Mouse (Mus musculus): ENCODE results near the gene Adck1.
"Not testable (repeated sequence)": the region's sequence is repeated elsewhere in the genome, so short reads cannot be mapped to it uniquely, and the experiment has no call there.

Adck1 gene

GRCm38 (mm10) chr12:88360441-88361119 lies at the start of gene Adck1:
TSS of gene Adck1 (plus strand) at chr12:88360554.
- DNase-seq (ENCODE audit: low read depth, low spot score), result peak; percentile 97

GRCm38 (mm10) chr12:88314556-88314955 lies 45.8 kb upstream of the Adck1 start:
- no peak for DNase-seq (ENCODE audit: low read depth, low spot score)

GRCm38 (mm10) chr12:88323926-88324325 lies 36.4 kb upstream of the Adck1 start, which contains the start of gene Gm5039:
TSS of gene Gm5039 (minus strand) at chr12:88324026.
- not testable (repeated sequence) for DNase-seq (ENCODE audit: low read depth, low spot score)

- not testable (repeated sequence) for DNase-seq (ENCODE audit: low read depth, low spot score)
Measured at GRCm38 (mm10) chr12:88336662-88337413, 23.5 kb upstream of the Adck1 start.

GRCm38 (mm10) chr12:88341286-88341685 lies 19.1 kb upstream of the Adck1 start:
- not testable (repeated sequence) for DNase-seq (ENCODE audit: low read depth, low spot score)

GRCm38 (mm10) chr12:88354182-88354702 lies 6.1 kb upstream of the Adck1 start:
- no peak for DNase-seq (ENCODE audit: low read depth, low spot score)

GRCm38 (mm10) chr12:88361120-88361445 lies 729 bp downstream of the Adck1 start:
- DNase-seq (ENCODE audit: low read depth, low spot score), result no peak

GRCm38 (mm10) chr12:88367673-88368072 lies 7.3 kb downstream of the Adck1 start:
- no peak for DNase-seq (ENCODE audit: low read depth, low spot score)

GRCm38 (mm10) chr12:88368618-88369017 lies 8.3 kb downstream of the Adck1 start:
- peak; percentile 63 for DNase-seq (ENCODE audit: low read depth, low spot score)

- DNase-seq (ENCODE audit: low read depth, low spot score), result not testable (repeated sequence)
Measured at GRCm38 (mm10) chr12:88369690-88370089, 9.3 kb downstream of the Adck1 start.

- not testable (repeated sequence) for DNase-seq (ENCODE audit: low read depth, low spot score)
Measured at GRCm38 (mm10) chr12:88370321-88370720, 10.0 kb downstream of the Adck1 start.

- DNase-seq (ENCODE audit: low read depth, low spot score), result no peak
Measured at GRCm38 (mm10) chr12:88372018-88372417, 11.7 kb downstream of the Adck1 start.

GRCm38 (mm10) chr12:88376820-88377219 lies 16.5 kb downstream of the Adck1 start:
- DNase-seq (ENCODE audit: low read depth, low spot score), result peak; percentile 54

- no peak for DNase-seq (ENCODE audit: low read depth, low spot score)
Measured at GRCm38 (mm10) chr12:88378256-88378655, 17.9 kb downstream of the Adck1 start.

GRCm38 (mm10) chr12:88388832-88389231 lies 28.5 kb downstream of the Adck1 start:
- DNase-seq (ENCODE audit: low read depth, low spot score), result peak; percentile 63

GRCm38 (mm10) chr12:88398658-88399057 lies 38.3 kb downstream of the Adck1 start:
- DNase-seq (ENCODE audit: low read depth, low spot score), result peak; percentile 31

- peak; percentile 22 for DNase-seq (ENCODE audit: low read depth, low spot score)
Measured at GRCm38 (mm10) chr12:88403541-88403940, 43.2 kb downstream of the Adck1 start.

GRCm38 (mm10) chr12:88405113-88405512 lies 44.8 kb downstream of the Adck1 start:
- peak; percentile 87 for DNase-seq (ENCODE audit: low read depth, low spot score)

- DNase-seq (ENCODE audit: low read depth, low spot score), result peak; percentile 39
Measured at GRCm38 (mm10) chr12:88407996-88408322, 47.6 kb downstream of the Adck1 start.

GRCm38 (mm10) chr12:88408323-88409047 lies 48.1 kb downstream of the Adck1 start:
- peak; percentile 56 for DNase-seq (ENCODE audit: low read depth, low spot score)

- DNase-seq (ENCODE audit: low read depth, low spot score), result no peak
Measured at GRCm38 (mm10) chr12:88413239-88413638, 52.9 kb downstream of the Adck1 start.

All from brain, adult 2 months (tissue).